Mouse (Mus musculus) heart, adult 2 months (tissue): Measurements from ENCODE around the gene Mfsd4a. TPM values are rescaled to one million over a fixed set of nuclear protein-coding genes. Genes with fewer than 3 reads are reported as not detected.
A peak's percentile ranks its signal among the peaks of the same experiment; 100 is the strongest.

Experiments
- DNase-seq, 2 experiments: peaks; one replicate each; pipeline ENCODE4 v3.0.0; 2021
- H3K27ac ChIP-seq: fragments of 200-600 bp; 2 replicates; pipeline ENCODE4 v1.8.1; 2022
- H3K27me3 ChIP-seq: fragments of 200-500 bp; 2 replicates; pipeline ENCODE4 v1.6.1; 2012; ENCODE audit warnings: mild to moderate bottlenecking, low read length, inconsistent platforms, mixed read lengths; ENCODE audit not compliant: control insufficient read depth, insufficient read depth
- H3K36me3 ChIP-seq: fragments of 200-500 bp; 2 replicates; pipeline ENCODE4 v1.6.1; 2012; ENCODE audit warnings: low read length, inconsistent platforms; ENCODE audit not compliant: control insufficient read depth, insufficient read depth
- H3K4me1 ChIP-seq: fragments of 200-500 bp; 2 replicates; pipeline ENCODE4 v1.6.1; 2011; ENCODE audit warnings: low read length; ENCODE audit not compliant: control insufficient read depth, insufficient read depth
- H3K4me3 ChIP-seq: fragments of 200-600 bp; 2 replicates; pipeline ENCODE4 v1.8.1; 2022
- H3K79me2 ChIP-seq: fragments of 200-500 bp; replicated peaks from 2 replicates; pipeline ENCODE4 v1.6.1; 2012; ENCODE audit warnings: mild to moderate bottlenecking, inconsistent platforms, low read length, moderate library complexity, mixed read lengths; ENCODE audit not compliant: control insufficient read depth, insufficient read depth
- H3K9ac ChIP-seq: fragments of 200-500 bp; 2 replicates; pipeline ENCODE4 v1.6.1; 2012; ENCODE audit warnings: low read depth, mild to moderate bottlenecking, control low read depth, inconsistent platforms, low read length, mixed read lengths
- CTCF ChIP-seq: fragments of 200-600 bp; IDR thresholded peaks from 2 replicates; pipeline ENCODE4 v1.8.1; 2022; ENCODE audit warnings: antibody characterized with exemption, mild to moderate bottlenecking, moderate library complexity
- EP300 ChIP-seq: fragments of 200-500 bp; IDR thresholded peaks from 2 replicates; pipeline ENCODE4 v1.6.1; 2011; ENCODE audit warnings: low read depth, low read length, control low read depth; ENCODE audit not compliant: insufficient read depth
- POLR2A ChIP-seq: fragments of 200-500 bp; IDR thresholded peaks from 2 replicates; pipeline ENCODE4 v1.6.1; 2011; ENCODE audit warnings: mild to moderate bottlenecking, low read depth, low read length, control low read depth; ENCODE audit not compliant: insufficient read depth
- WGBS: fragments of 180-500 bp; shearing (Covaris S2); methylation state at CpG from one replicate; pipeline ENCODE4 v1.1.7; 2018; 5-methylcytosine and 5-hydroxymethylcytosine counted together
- intact Hi-C: fragments of 180-260 bp; cut with DNase I; formaldehyde crosslinking; loops from one replicate; pipeline ENCODE4 v1.15.1; 2025
- polyA plus RNA-seq: library from polyadenylated mRNA; depleted of rRNA; stranded (reverse); fragments of >200 nt; gene quantifications from 2 replicates; pipeline ENCODE4 v1.2.3, GENCODE M21; 2012
- total RNA-seq, 2 experiments: library from RNA; stranded (reverse); gene quantifications; 2 replicates each; pipeline ENCODE4 v1.2.3; 2021

Gene Mfsd4a
- total and polyA plus RNA-seq, 3 experiments = 1.4 to 3.0 (median 1.6) TPM

DNA sequence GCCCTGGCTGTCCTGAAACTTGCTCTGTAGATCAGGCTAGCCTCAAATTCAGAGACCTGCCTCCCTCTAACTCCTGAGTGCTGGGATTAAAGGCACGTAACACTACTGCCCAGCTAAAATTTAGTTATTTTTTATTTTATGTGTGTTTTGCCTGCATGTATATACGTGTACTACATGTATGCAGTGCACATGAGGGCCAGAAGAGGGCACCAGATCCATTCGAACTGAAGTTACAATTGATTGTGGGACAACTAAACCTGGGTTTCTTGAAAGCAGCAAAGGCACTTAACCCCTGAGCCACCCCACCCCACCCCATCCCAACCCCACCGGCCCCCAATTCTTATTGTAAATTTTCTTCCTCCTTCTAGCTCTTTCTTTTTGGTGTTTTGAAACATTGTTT lies 72.8 kb downstream of the Mfsd4a start:
- Histone ChIP-seq H3K27ac (no peak overlapping the region), H3K27me3 (no peaks in the 10 kb centered on the region), H3K4me3 (no peak overlapping the region), H3K36me3 (no peaks in the 10 kb centered on the region), H3K79me2 (no peaks in the 10 kb centered on the region), H3K4me1 (peaks cover 3% of the 10 kb centered on the region), H3K9ac (no peak overlapping the region)
- peak; percentile 52 to 74 for DNase-seq
- intact Hi-C loops = loop anchor here (1.0 to 5.0 kb wide), 3 partner anchors 51 to 162 kb away; no protein-coding TSS in a partner anchor
- TF ChIP-seq CTCF (peak; percentile 88), POLR2A (no peak), EP300 (no peak)
- 41% methylated on average over 4 of the region's 4 CpGs for WGBS

DNA sequence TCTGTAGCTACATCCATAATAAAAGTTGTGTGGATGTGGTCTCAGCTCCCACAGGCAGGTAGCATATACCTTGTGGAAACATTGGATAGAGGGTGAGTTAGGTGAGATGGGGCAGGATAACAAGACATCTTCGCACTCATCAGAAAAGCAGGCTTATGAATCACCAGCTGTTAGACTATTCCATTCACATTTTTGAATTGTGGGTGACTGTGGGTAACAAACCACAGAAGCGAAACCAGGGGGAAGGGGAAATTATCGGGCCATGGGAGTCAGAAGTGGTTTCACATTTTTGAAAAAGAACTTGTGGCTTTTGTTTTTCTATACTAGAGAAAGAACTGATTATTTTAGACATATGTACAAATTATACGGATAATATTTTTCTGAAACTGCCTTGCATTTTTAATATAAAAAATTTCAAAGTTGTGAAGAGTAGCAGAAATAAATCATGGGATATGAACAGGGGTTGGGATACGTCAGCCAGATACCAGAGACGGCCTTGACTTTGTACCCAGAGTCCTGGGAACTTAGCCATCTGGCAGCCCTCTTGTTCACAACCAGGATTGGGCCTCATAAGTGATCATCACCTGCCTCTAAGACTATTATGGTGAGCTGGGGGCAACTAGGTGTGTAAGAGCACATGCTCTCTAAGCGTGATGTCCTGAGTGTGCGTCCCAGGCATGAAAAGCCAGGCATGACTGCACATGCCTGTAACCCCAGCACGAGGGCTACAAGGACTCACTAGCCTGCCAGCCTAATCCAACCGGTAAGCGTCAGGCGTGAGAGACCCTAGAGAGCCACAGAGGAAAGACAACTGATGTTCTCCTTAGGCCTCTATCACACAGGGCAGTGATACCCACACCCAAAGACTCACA lies 74.5 kb downstream of the Mfsd4a start:
- DNase-seq = no peak
- 79% methylated on average over 12 of the region's 12 CpGs for WGBS
- no peak for TF ChIP-seq EP300
- no peak for TF ChIP-seq CTCF
- TF ChIP-seq POLR2A = no peak
- Histone ChIP-seq H3K4me1 (peaks cover 4% of the 10 kb centered on the region), H3K4me3 (no peak overlapping the region), H3K36me3 (no peaks in the 10 kb centered on the region), H3K27ac (no peak overlapping the region), H3K9ac (no peak overlapping the region), H3K79me2 (no peaks in the 10 kb centered on the region), H3K27me3 (no peaks in the 10 kb centered on the region)
- intact Hi-C loops = no loop called here

DNA sequence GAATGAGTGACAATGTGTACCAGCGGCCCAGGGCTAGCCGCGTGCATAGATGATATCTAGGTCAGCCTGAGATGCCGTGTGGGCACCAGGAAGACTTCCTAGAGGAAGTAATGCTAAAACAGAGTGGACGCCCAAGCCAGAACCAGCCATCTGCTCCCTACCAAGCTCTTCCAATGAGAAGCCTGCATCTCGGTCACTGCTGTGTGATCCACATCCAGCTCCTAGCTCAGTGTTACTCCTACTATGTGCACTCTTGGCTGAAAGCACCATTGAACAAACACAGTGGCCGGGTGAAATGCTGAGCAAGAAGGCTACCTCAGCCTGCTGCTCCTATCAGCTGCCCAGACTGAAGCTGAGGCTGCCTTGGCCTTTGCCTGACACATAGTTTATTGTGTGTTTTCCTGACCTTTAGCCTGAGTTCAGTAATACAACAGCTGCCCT lies 75.3 kb downstream of the Mfsd4a start:
- no peak for DNase-seq
- no peak overlapping the region for H3K27ac ChIP-seq
- H3K36me3 ChIP-seq = no peaks in the 10 kb centered on the region
- peaks cover 4% of the 10 kb centered on the region for H3K4me1 ChIP-seq
- no peak overlapping the region for H3K4me3 ChIP-seq
- intact Hi-C loops = no loop called here
- H3K9ac ChIP-seq = no peak overlapping the region
- no peaks in the 10 kb centered on the region for H3K27me3 ChIP-seq
- WGBS = 65% methylated on average over 7 of the region's 7 CpGs
- no peak for TF ChIP-seq EP300
- TF ChIP-seq CTCF = no peak
- TF ChIP-seq POLR2A = no peak
- H3K79me2 ChIP-seq = no peaks in the 10 kb centered on the region

DNA sequence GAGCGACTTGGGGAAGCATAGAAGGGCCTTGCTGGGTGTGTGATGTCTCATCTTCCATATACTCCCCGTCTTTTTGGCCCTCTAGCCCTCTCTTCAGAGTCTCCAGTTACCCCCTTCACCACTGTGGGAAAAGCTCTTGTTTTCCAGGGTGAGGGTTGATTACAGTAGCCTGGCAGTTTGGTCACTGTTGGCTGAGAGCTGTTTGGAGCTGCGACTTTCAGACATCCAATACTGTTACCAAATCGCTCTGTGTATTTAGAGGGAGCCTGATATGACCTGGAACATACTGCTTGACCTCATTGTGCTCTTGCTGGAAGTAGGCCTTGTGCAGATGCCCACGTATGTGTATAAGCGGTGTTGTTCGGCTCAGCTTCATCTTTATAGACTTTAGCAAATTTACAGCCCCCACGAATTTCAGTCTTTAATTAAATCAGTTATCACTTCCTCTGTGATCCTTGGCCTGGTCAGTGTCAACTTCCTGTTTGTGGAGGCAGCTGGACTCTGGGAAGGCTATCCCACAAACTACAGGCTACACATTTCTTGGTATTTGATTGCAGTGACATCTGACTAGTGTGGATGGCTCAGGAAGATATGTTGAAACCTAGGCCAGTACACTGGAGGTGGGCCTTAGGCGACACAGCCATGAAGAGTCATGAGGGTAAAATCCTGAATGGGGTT lies 77.6 kb downstream of the Mfsd4a start:
- Histone ChIP-seq H3K79me2 (no peaks in the 10 kb centered on the region), H3K27me3 (no peaks in the 10 kb centered on the region), H3K4me3 (no peak overlapping the region), H3K36me3 (no peaks in the 10 kb centered on the region), H3K9ac (no peak overlapping the region), H3K4me1 (peaks cover 4% of the 10 kb centered on the region), H3K27ac (peak overlapping the region; percentile 23; the same call in 1 of the 2 replicates)
- intact Hi-C loops = no loop called here
- no peak for DNase-seq
- 69% methylated on average over 9 of the region's 9 CpGs for WGBS
- TF ChIP-seq EP300 = no peak
- no peak for TF ChIP-seq POLR2A
- no peak for TF ChIP-seq CTCF

DNA sequence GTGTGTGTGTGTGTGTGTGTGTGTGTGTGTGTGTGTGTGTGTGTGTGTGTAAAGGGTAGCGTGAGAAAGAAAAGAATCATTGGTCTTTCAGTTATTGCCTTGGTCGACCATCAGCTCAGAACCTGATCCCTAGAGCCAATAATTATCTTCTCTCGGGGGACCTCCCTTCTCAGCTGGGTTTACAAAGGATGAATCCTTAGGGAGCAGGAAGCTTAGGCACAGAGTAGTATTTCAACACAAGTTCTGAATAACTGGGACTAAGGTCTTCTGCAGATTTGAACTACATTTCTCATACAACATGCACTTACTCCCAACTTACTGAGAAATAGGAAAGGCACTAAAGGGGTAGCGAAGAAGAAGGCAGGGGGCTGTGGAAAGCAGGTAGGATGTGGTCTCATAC lies 78.4 kb downstream of the Mfsd4a start:
- Histone ChIP-seq H3K79me2 (no peaks in the 10 kb centered on the region), H3K27me3 (no peaks in the 10 kb centered on the region), H3K4me1 (peaks cover 4% of the 10 kb centered on the region), H3K27ac (no peak overlapping the region; the same call in 1 of the 2 replicates), H3K9ac (no peak overlapping the region), H3K4me3 (no peak overlapping the region), H3K36me3 (no peaks in the 10 kb centered on the region)
- 66% methylated on average over 3 of the region's 4 CpGs for WGBS
- no peak for DNase-seq
- intact Hi-C loops = loop anchor here (10.0 kb wide), 1 partner anchor 245 kb away; no protein-coding TSS in a partner anchor
- TF ChIP-seq POLR2A = no peak
- no peak for TF ChIP-seq CTCF
- TF ChIP-seq EP300 = no peak

DNA sequence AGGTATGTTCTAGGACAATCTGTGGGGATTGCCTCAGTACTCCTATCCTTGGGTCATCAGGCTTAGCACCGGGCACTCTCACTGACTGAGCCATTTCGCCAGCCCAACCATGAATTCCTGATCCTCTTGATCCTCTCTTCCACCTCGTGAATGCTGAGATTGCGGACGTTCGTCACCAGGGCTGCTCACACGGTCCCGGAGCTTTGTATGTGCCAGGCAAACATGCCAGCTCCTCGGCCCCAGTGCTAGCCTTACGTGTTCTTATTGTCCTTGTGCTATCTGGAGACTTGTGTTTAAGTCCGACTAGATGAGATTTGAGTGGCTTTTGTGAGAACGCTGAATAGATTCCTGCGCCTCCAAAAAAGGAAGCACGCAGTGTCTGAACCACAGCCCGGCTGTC lies 80.4 kb downstream of the Mfsd4a start:
- Histone ChIP-seq H3K27ac (no peak overlapping the region), H3K27me3 (no peaks in the 10 kb centered on the region), H3K36me3 (no peaks in the 10 kb centered on the region), H3K9ac (no peak overlapping the region), H3K4me3 (no peak overlapping the region), H3K4me1 (peaks cover 5% of the 10 kb centered on the region), H3K79me2 (no peaks in the 10 kb centered on the region)
- no peak for DNase-seq
- 56% methylated on average over 15 of the region's 15 CpGs for WGBS
- TF ChIP-seq CTCF (no peak), POLR2A (no peak), EP300 (no peak)
- intact Hi-C loops = loop anchor here (10.0 kb wide), 1 partner anchor 247 kb away; no protein-coding TSS in a partner anchor
